Mouse (Mus musculus): Measurements from ENCODE around the gene Fam170b. TPM values are rescaled to one million over a fixed set of nuclear protein-coding genes. Genes with fewer than 3 reads are reported as not detected.

The Fam170b gene
- total RNA-seq (2021) = not detected

GRCm38 (mm10) chr14:32833847-32834246 is at the start of gene Fam170b:
TSS of gene Fam170b (plus strand) at chr14:32833962.
- DNase-seq = no peak

GRCm38 (mm10) chr14:32784130-32784747 is 49.5 kb upstream of the Fam170b start:
- no peak for DNase-seq

GRCm38 (mm10) chr14:32784748-32785134 is 49.0 kb upstream of the Fam170b start:
- no peak for DNase-seq

- no peak for DNase-seq
These were observed 48.1 kb upstream of the Fam170b start, which contains the start of gene Tmem273 for GRCm38 (mm10) chr14:32785556-32786130. TSS of gene Tmem273 (plus strand) at chr14:32785963.

GRCm38 (mm10) chr14:32787691-32788090 is 46.1 kb upstream of the Fam170b start:
- DNase-seq = no peak

GRCm38 (mm10) chr14:32796375-32796774 is 37.4 kb upstream of the Fam170b start:
- no peak for DNase-seq

- DNase-seq = no peak
These were observed 36.0 kb upstream of the Fam170b start for GRCm38 (mm10) chr14:32797803-32798202.

- no peak for DNase-seq
These were observed 35.4 kb upstream of the Fam170b start for GRCm38 (mm10) chr14:32798355-32798754.

- no peak for DNase-seq
These were observed 33.7 kb upstream of the Fam170b start for GRCm38 (mm10) chr14:32800048-32800447.

GRCm38 (mm10) chr14:32801016-32801661 is 32.6 kb upstream of the Fam170b start:
- no peak for DNase-seq

- no peak for DNase-seq
These were observed 32.1 kb upstream of the Fam170b start for GRCm38 (mm10) chr14:32801662-32802024.

- no peak for DNase-seq
These were observed 23.7 kb upstream of the Fam170b start for GRCm38 (mm10) chr14:32810111-32810510.

- DNase-seq = no peak
These were observed 21.3 kb upstream of the Fam170b start for GRCm38 (mm10) chr14:32812429-32812828.

- DNase-seq = no peak
These were observed 18.8 kb upstream of the Fam170b start for GRCm38 (mm10) chr14:32814961-32815360.

GRCm38 (mm10) chr14:32816533-32816932 is 17.2 kb upstream of the Fam170b start:
- no peak for DNase-seq

GRCm38 (mm10) chr14:32817258-32817657 is 16.5 kb upstream of the Fam170b start:
- no peak for DNase-seq

GRCm38 (mm10) chr14:32819297-32819696 is 14.5 kb upstream of the Fam170b start:
- no peak for DNase-seq

GRCm38 (mm10) chr14:32822812-32823211 is 10.9 kb upstream of the Fam170b start:
- DNase-seq = no peak

- DNase-seq = no peak
These were observed 9.9 kb upstream of the Fam170b start for GRCm38 (mm10) chr14:32823861-32824260.

GRCm38 (mm10) chr14:32824267-32825150 is 9.3 kb upstream of the Fam170b start:
- no peak for DNase-seq

- no peak for DNase-seq
These were observed 8.2 kb upstream of the Fam170b start for GRCm38 (mm10) chr14:32825426-32826032.

GRCm38 (mm10) chr14:32827165-32827564 is 6.6 kb upstream of the Fam170b start:
- no peak for DNase-seq
